26 mouse cellular contexts compared by ENCODE assay signal in genomic region chr7:27298816-27299215, GRCm38 (mm10). TPM values are rescaled to one million over a fixed set of nuclear protein-coding genes. Genes with fewer than 3 reads are reported as not detected.
A peak's percentile ranks its signal among the peaks of the same experiment; 100 is the strongest.
DNase-seq lines count a peak whose midpoint lies in the region; ATAC-seq and TF ChIP-seq lines count a peak whose summit lies in the region.
"Had no signal": no experiment of that assay in that cellular context is flagged by ENCODE, and none has a peak within 500 bp of the region (broad histone marks: within the 10 kb centered on the region; RNA-seq: fewer than 3 reads in every experiment).

No protein-coding gene starts in this region.

- no peak overlapping the region for H3K4me3 ChIP-seq in intestine, embryonic 14.5 days (ENCODE audit: low read depth, low read length)
- H3K4me3 ChIP-seq in intestine, embryonic 16.5 days (ENCODE audit: low read length) = no peak overlapping the region
- H3K4me3 ChIP-seq in cerebellum, adult 2 months (replicated peaks; ENCODE audit: insufficient read depth, low read depth, low read length) = peak overlapping the region; percentile 29
- no peak overlapping the region for H3K4me3 ChIP-seq in forebrain, embryonic 12.5 days (replicated peaks)
- H3K4me3 ChIP-seq: forebrain, embryonic 10.5 days; hindbrain, embryonic 15.5 days; layer of hippocampus, adult 2 months; limb, embryonic 15.5 days; liver, embryonic 15.5 days had no signal

- 0 out of 2 replicates have a peak overlapping the region, but pooled peaks have one; percentile 6 for H3K27ac ChIP-seq in intestine, embryonic 14.5 days (ENCODE audit: low read depth)
- H3K27ac ChIP-seq in intestine, embryonic 16.5 days (ENCODE audit: low read length) = no peak overlapping the region
- H3K27ac ChIP-seq in cerebellum, adult 2 months (ENCODE audit: insufficient read depth, low read length) = peak overlapping the region; percentile 14; the same call in 1 of the 2 replicates
- H3K27ac ChIP-seq in forebrain, embryonic 12.5 days = no peak overlapping the region
- H3K27ac ChIP-seq: forebrain, embryonic 10.5 days; hindbrain, embryonic 15.5 days; layer of hippocampus, adult 2 months; limb, embryonic 15.5 days; liver, embryonic 15.5 days; macrophage had no signal

- H3K4me1 ChIP-seq in intestine, embryonic 14.5 days (replicated peaks; ENCODE audit: control insufficient read depth, insufficient read depth, low read length) = peaks cover 4% of the 10 kb centered on the region; the same call in 1 of the 2 replicates
- 0 out of 2 replicates have a peak, but pooled peaks cover 6% of the 10 kb centered on the region for H3K4me1 ChIP-seq in intestine, embryonic 16.5 days (ENCODE audit: control insufficient read depth, insufficient read depth, low read length)
- peaks cover 5% of the 10 kb centered on the region for H3K4me1 ChIP-seq in cerebellum, adult 2 months (ENCODE audit: control insufficient read depth, insufficient read depth, low read length)
- no peaks in the 10 kb centered on the region for H3K4me1 ChIP-seq in forebrain, embryonic 12.5 days
- H3K4me1 ChIP-seq: forebrain, embryonic 10.5 days; hindbrain, embryonic 15.5 days; liver, embryonic 15.5 days had no signal

- WGBS in intestine, embryonic 14.5 days = 86% methylated on average over 6 of the region's 6 CpGs
- 80% methylated on average over 6 of the region's 6 CpGs for WGBS in intestine, embryonic 16.5 days
- WGBS in cerebellum, adult 2 months = 13% methylated on average over 6 of the region's 6 CpGs
- WGBS in forebrain, embryonic 12.5 days = 92% methylated on average over 6 of the region's 6 CpGs

- no peaks in the 10 kb centered on the region for H3K36me3 ChIP-seq in intestine, embryonic 14.5 days (ENCODE audit: control insufficient read depth, insufficient read depth, low read length)
- H3K36me3 ChIP-seq in intestine, embryonic 16.5 days (ENCODE audit: control insufficient read depth, insufficient read depth, low read length) = no peaks in the 10 kb centered on the region
- no peaks in the 10 kb centered on the region for H3K36me3 ChIP-seq in forebrain, embryonic 12.5 days (replicated peaks)
- H3K36me3 ChIP-seq: forebrain, embryonic 10.5 days; hindbrain, embryonic 15.5 days; limb, embryonic 15.5 days; liver, embryonic 15.5 days had no signal

- no peak for TF ChIP-seq CTCF in cerebellum, adult 2 months (IDR thresholded peaks at IDR 0.05; ENCODE audit: borderline replicate concordance, insufficient read depth, low read depth, low read length)

- no peak for DNase-seq in intestine, embryonic 14.5 days (ENCODE audit: low spot score)
- DNase-seq in cerebellum, adult 2 months = peak; percentile 60 to 65
- peak; percentile 69 for DNase-seq in cerebellum, postnatal 25 days
- DNase-seq in testis, postnatal 14 days (ENCODE audit: low spot score) = peak; percentile 41
- DNase-seq in adrenal gland, postnatal 25 days = no peak
- DNase-seq: B cell, adult 2 months; gastrocnemius, postnatal 10 days; heart, adult 18-20 months; heart, postnatal 36 days; kidney, adult 18-20 months; kidney, postnatal 14 days; layer of hippocampus, postnatal 36 days; thymus, postnatal 4 days had no signal

- ATAC-seq in intestine, embryonic 14.5 days (replicated peaks; ENCODE audit: low FRiP score, low TSS enrichment, low read depth) = no peak
- no peak for ATAC-seq in intestine, embryonic 16.5 days
- no peak for ATAC-seq in forebrain, embryonic 12.5 days (ENCODE audit: low FRiP score)

- no peaks in the 10 kb centered on the region for H3K27me3 ChIP-seq in intestine, embryonic 14.5 days (replicated peaks; ENCODE audit: control insufficient read depth, insufficient read depth, low read length)
- no peaks in the 10 kb centered on the region for H3K27me3 ChIP-seq in intestine, embryonic 16.5 days (replicated peaks; ENCODE audit: control insufficient read depth, insufficient read depth, low read length)
- H3K27me3 ChIP-seq in cerebellum, adult 2 months (ENCODE audit: control insufficient read depth, insufficient read depth, low read length) = no peaks in the 10 kb centered on the region
- peaks cover 8% of the 10 kb centered on the region; the same call in 1 of the 2 replicates for H3K27me3 ChIP-seq in forebrain, embryonic 12.5 days
- H3K27me3 ChIP-seq: hindbrain, embryonic 15.5 days; limb, embryonic 15.5 days had no signal

- no peaks in the 10 kb centered on the region for H3K9me3 ChIP-seq in intestine, embryonic 14.5 days (ENCODE audit: control insufficient read depth, low read length)
- H3K9me3 ChIP-seq in intestine, embryonic 16.5 days (ENCODE audit: control insufficient read depth, low read length) = no peaks in the 10 kb centered on the region
- 0 out of 2 replicates have a peak, but pooled peaks cover 4% of the 10 kb centered on the region for H3K9me3 ChIP-seq in forebrain, embryonic 12.5 days
- H3K9me3 ChIP-seq: hindbrain, embryonic 15.5 days; limb, embryonic 15.5 days; liver, embryonic 15.5 days had no signal

- TF ChIP-seq POLR2A in cerebellum, adult 2 months (IDR thresholded peaks at IDR 0.05; ENCODE audit: borderline replicate concordance, insufficient read depth, low read length) = no peak

- no peak overlapping the region for H3K4me2 ChIP-seq in intestine, embryonic 14.5 days (ENCODE audit: low read length)
- H3K4me2 ChIP-seq in intestine, embryonic 16.5 days (ENCODE audit: low read depth, low read length) = no peak overlapping the region
- H3K4me2 ChIP-seq in forebrain, embryonic 12.5 days = no peak overlapping the region
- H3K4me2 ChIP-seq: hindbrain, embryonic 15.5 days; limb, embryonic 15.5 days; liver, embryonic 15.5 days; midbrain, embryonic 11.5 days had no signal

- H3K9ac ChIP-seq in intestine, embryonic 14.5 days (ENCODE audit: low read length) = no peak overlapping the region
- H3K9ac ChIP-seq in intestine, embryonic 16.5 days (ENCODE audit: low read depth, low read length) = no peak overlapping the region
- H3K9ac ChIP-seq in forebrain, embryonic 12.5 days = no peak overlapping the region
- H3K9ac ChIP-seq: hindbrain, embryonic 15.5 days; limb, embryonic 15.5 days; liver, embryonic 15.5 days had no signal

RNA-seq across cellular contexts. Expression of gene Ltbp4, which starts 38.7 kb away (rescaled TPM):
- 97.9 and 110 TPM in 2 replicates for polyA plus RNA-seq in intestine, embryonic 14.5 days (2014; fragmentation: Nextera tagmentation; extraction: Ambion mirVana)
- 70.2 and 79.2 TPM in 2 replicates for polyA plus RNA-seq in intestine, embryonic 16.5 days (2015; fragmentation: Nextera tagmentation; extraction: Ambion mirVana)
- polyA plus RNA-seq in cerebellum, adult 2 months (2012; rRNA removed) = 26.9 and 28.2 TPM in 2 replicates
- polyA plus RNA-seq in forebrain, embryonic 12.5 days (2016; fragmentation: Nextera tagmentation; extraction: Ambion mirVana) = 12.4 and 16.5 TPM in 2 replicates
- total RNA-seq in adrenal gland, postnatal 25 days (2021) = 62.9 and 66.6 TPM in 2 replicates
- total RNA-seq: monocyte, adult 5-6 weeks had no signal
- polyA plus RNA-seq: macrophage had no signal

RNA-seq across cellular contexts. Expression of gene Numbl, which starts 40.6 kb away (rescaled TPM):
- polyA plus RNA-seq in intestine, embryonic 14.5 days (2014; fragmentation: Nextera tagmentation; extraction: Ambion mirVana) = 9.2 and 11.0 TPM in 2 replicates
- polyA plus RNA-seq in intestine, embryonic 16.5 days (2015; fragmentation: Nextera tagmentation; extraction: Ambion mirVana) = 9.1 and 10.8 TPM in 2 replicates
- polyA plus RNA-seq in cerebellum, adult 2 months (2012; rRNA removed) = 56.7 and 64.1 TPM in 2 replicates
- 40.6 and 41.8 TPM in 2 replicates for polyA plus RNA-seq in forebrain, embryonic 12.5 days (2016; fragmentation: Nextera tagmentation; extraction: Ambion mirVana)
- 8.4 and 12.6 TPM in 2 replicates for total RNA-seq in adrenal gland, postnatal 25 days (2021)

RNA-seq across cellular contexts. Expression of gene Shkbp1, which starts 57.0 kb away (rescaled TPM):
- polyA plus RNA-seq in intestine, embryonic 14.5 days (2014; fragmentation: Nextera tagmentation; extraction: Ambion mirVana) = 39.8 and 40.0 TPM in 2 replicates
- 35.6 and 37.8 TPM in 2 replicates for polyA plus RNA-seq in intestine, embryonic 16.5 days (2015; fragmentation: Nextera tagmentation; extraction: Ambion mirVana)
- 41.6 and 43.7 TPM in 2 replicates for polyA plus RNA-seq in cerebellum, adult 2 months (2012; rRNA removed)
- polyA plus RNA-seq in forebrain, embryonic 12.5 days (2016; fragmentation: Nextera tagmentation; extraction: Ambion mirVana) = 77.1 and 81.2 TPM in 2 replicates
- 23.3 and 28.6 TPM in 2 replicates for total RNA-seq in adrenal gland, postnatal 25 days (2021)

RNA-seq across cellular contexts. Expression of gene Gm20479, which starts 58.4 kb away (rescaled TPM):
- polyA plus RNA-seq in intestine, embryonic 14.5 days (2014; fragmentation: Nextera tagmentation; extraction: Ambion mirVana) = 0.50 and 1.2 TPM in 2 replicates
- 1.6 TPM in 1 of 2 replicates, not detected in the other for polyA plus RNA-seq in intestine, embryonic 16.5 days (2015; fragmentation: Nextera tagmentation; extraction: Ambion mirVana)
- 0.38 TPM in 1 of 2 replicates, not detected in the other for polyA plus RNA-seq in cerebellum, adult 2 months (2012; rRNA removed)
- polyA plus RNA-seq in forebrain, embryonic 12.5 days (2016; fragmentation: Nextera tagmentation; extraction: Ambion mirVana) = 1.5 TPM in 1 of 2 replicates, not detected in the other
- 0.91 TPM in 1 of 2 replicates, not detected in the other for total RNA-seq in adrenal gland, postnatal 25 days (2021)
- total RNA-seq: gastrocnemius, postnatal 10 days; heart, adult 18-20 months; heart, postnatal 36 days; layer of hippocampus, adult 2 months; layer of hippocampus, postnatal 36 days; left cerebral cortex, postnatal 25 days; monocyte, adult 5-6 weeks had no signal
- polyA plus RNA-seq: heart, embryonic 14.5 days; hindbrain, embryonic 15.5 days; macrophage; midbrain, embryonic 11.5 days; neural tube, embryonic 11.5 days had no signal

Comparison
In these comparisons a context has a peak if more than half of its experiments do, and no peak if none do; other contexts are left out.
1. H3K27ac ChIP-seq: peak in intestine, embryonic 14.5 days (single experiment) and cerebellum, adult 2 months (single experiment); none in intestine, embryonic 16.5 days (single experiment) and forebrain, embryonic 12.5 days (single experiment).
2. DNase-seq: peak in cerebellum, adult 2 months (2 of 2), cerebellum, postnatal 25 days (2 of 2) and testis, postnatal 14 days (single experiment); none in intestine, embryonic 14.5 days (single experiment) and adrenal gland, postnatal 25 days (single experiment).